Mouse (Mus musculus): ENCODE measurements at regions not wholly inside any gene's neighbourhood (a gene's known extent, or its start where the extent isn't known, plus 50 kb on each side); places are given as distances from the start of the nearest gene placed in this dataset.

DNA sequence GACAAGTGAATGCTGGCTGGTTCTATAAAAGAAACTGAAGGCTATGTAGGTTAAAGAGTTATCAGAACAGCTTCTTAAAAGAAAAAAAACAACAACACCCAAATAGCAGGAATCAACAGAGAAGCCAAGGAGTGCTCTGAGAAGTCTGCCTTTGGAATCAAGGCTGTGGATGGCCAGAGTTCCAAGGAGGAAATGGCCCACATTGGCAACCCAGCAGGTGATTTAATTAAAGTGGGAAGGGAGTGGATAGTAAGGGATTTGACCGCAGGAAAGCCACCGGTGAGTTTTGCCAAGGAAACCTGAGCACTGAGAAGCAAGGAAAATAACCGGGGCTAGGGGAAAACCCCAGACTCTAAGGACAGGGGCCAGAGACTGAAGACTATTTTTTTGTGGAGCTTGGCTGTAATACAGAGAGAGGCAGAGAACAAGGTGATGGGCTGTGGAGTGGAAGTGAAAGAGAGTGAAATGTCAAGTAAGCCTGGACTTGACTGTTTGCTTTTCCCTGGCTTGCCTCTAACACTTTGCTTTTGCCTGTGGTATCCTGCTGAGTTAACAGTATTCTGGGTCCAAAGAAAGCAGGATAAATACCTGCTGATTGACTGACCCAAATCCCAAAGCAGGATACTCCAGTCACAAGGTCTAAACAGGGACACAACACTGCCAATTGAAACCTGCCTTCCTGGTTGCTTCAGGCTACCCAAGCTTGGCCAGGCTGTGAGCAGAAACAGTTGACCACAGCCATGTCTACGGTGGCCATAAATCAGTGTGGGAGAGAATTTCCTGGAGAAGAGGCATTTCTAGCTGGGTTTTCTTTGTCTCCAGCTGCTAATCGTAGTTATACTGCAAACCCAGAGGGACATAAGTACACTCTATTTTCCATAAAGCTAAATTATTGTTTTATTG lies 125.9 kb downstream of the Arrdc3 start:
- dilution Hi-C loops (cut with MboI; ENCODE audit: extremely low pct_ligation_motif_present, extremely low pct_unique_long_range_greater_than_20kb, low sequenced_read_pairs): no loop called here
- Histone ChIP-seq H3K9me3 (replicated peaks; ENCODE audit: low read length) (no peaks in the 10 kb centered on the region), H3K27me3 (replicated peaks) (no peaks in the 10 kb centered on the region), H3K9ac (ENCODE audit: insufficient read depth, low read depth) (no peak overlapping the region), H3K4me2 (ENCODE audit: insufficient read depth, low read depth, poor library complexity, severe bottlenecking) (no peak overlapping the region; the same call in 1 of the 2 replicates), H3K79me2 (replicated peaks; ENCODE audit: control insufficient read depth, extremely low read depth, insufficient read depth, poor library complexity, severe bottlenecking) (no peaks in the 10 kb centered on the region), H3K27ac (ENCODE audit: insufficient read depth, low read depth) (no peak overlapping the region), H3K4me1 (ENCODE audit: control insufficient read depth in 1 of 2, insufficient read depth in 2 of 2) (peaks cover 4 to 6% of the 10 kb centered on the region in 2 experiments), H3K4me3 (replicated peaks in 1 of 3; ENCODE audit: low read depth in 2 of 3, low read length in 2 of 3, poor library complexity in 1 of 3) (no peak overlapping the region), H3K36me3 (replicated peaks in 1 of 2; ENCODE audit: control insufficient read depth in 1 of 2, insufficient read depth in 1 of 2, low read length in 1 of 2) (no peaks in the 10 kb centered on the region)
- no peak for DNase-seq (ENCODE audit: extremely low read depth)
- TF ChIP-seq IRF4 (IDR thresholded peaks at IDR 0.05; ENCODE audit: low read depth, low read length): no peak
- TF ChIP-seq ZC3H11A (IDR thresholded peaks at IDR 0.05; ENCODE audit: low read depth, low read length): no peak
- TF ChIP-seq TBP (conservative IDR thresholded peaks at IDR 0.05; ENCODE audit: low read depth, low read length): no peak
- 0 out of 2 replicates have a peak, but pooled peaks have one; percentile 19 for TF ChIP-seq EP300 (IDR thresholded peaks at IDR 0.05; ENCODE audit: low read length)
- 0 out of 2 replicates have a peak, but pooled peaks have one; percentile 10 for TF ChIP-seq MAFK (IDR thresholded peaks at IDR 0.05; ENCODE audit: insufficient replicate concordance, low read length)
- in situ Hi-C loops (cut with MboI; ENCODE audit: low pct_ligation_motif_present, low pct_unique_long_range_greater_than_20kb, low sequenced_read_pairs): no loop called here

DNA sequence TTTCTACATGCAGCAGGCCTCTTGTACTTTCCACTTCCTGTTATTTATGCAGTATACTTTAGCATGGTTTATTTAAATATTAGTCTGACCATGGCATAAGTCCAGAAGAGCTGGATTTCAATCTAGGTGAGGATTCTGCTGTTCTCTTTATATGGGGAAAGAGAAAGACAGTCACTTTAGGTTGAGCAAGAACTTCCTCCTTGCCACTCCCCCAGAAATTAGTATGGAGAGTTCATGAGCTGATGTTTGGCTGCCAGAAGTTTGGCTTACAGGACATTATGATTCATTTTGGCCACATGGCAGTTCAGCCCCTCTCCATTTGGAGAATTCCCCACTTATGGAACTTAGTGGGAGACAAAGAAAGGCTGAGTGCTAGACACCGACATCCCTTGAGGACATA lies 130.8 kb downstream of the Arrdc3 start:
- dilution Hi-C loops (cut with MboI; ENCODE audit: extremely low pct_ligation_motif_present, extremely low pct_unique_long_range_greater_than_20kb, low sequenced_read_pairs) (no loop called here), in situ Hi-C loops (cut with MboI; ENCODE audit: low pct_ligation_motif_present, low pct_unique_long_range_greater_than_20kb, low sequenced_read_pairs) (no loop called here)
- Histone ChIP-seq H3K4me2 (ENCODE audit: insufficient read depth, low read depth, poor library complexity, severe bottlenecking) (no peak overlapping the region), H3K27me3 (replicated peaks) (no peaks in the 10 kb centered on the region), H3K36me3 (replicated peaks in 1 of 2; ENCODE audit: control insufficient read depth in 1 of 2, insufficient read depth in 1 of 2, low read length in 1 of 2) (no peaks in the 10 kb centered on the region), H3K4me1 (ENCODE audit: control insufficient read depth in 1 of 2, insufficient read depth in 2 of 2) (peaks cover 4 to 6% of the 10 kb centered on the region in 2 experiments), H3K9ac (ENCODE audit: insufficient read depth, low read depth) (no peak overlapping the region), H3K27ac (ENCODE audit: insufficient read depth, low read depth) (no peak overlapping the region), H3K9me3 (replicated peaks; ENCODE audit: low read length) (no peaks in the 10 kb centered on the region), H3K4me3 (replicated peaks in 1 of 3; ENCODE audit: low read depth in 2 of 3, low read length in 2 of 3, poor library complexity in 1 of 3) (no peak overlapping the region), H3K79me2 (replicated peaks; ENCODE audit: control insufficient read depth, extremely low read depth, insufficient read depth, poor library complexity, severe bottlenecking) (no peaks in the 10 kb centered on the region)
- no peak for DNase-seq (ENCODE audit: extremely low read depth)
- no peak for TF ChIP-seq MEF2A (IDR thresholded peaks at IDR 0.05; ENCODE audit: borderline replicate concordance, low read depth, low read length)
- no peak for TF ChIP-seq GABPA (IDR thresholded peaks at IDR 0.05; ENCODE audit: insufficient replicate concordance, low read depth, low read length)
- no peak for TF ChIP-seq USF1 (IDR thresholded peaks at IDR 0.05; ENCODE audit: low read depth, low read length)
- TF ChIP-seq EP300 (IDR thresholded peaks at IDR 0.05; ENCODE audit: low read length): no peak
- TF ChIP-seq CHD2 (IDR thresholded peaks at IDR 0.05; ENCODE audit: low read length): no peak
- TF ChIP-seq CTCF (conservative IDR thresholded peaks at IDR 0.05 in 1 of 2, IDR thresholded peaks at IDR 0.05 in 1 of 2; ENCODE audit: low read depth in 2 of 2, low read length in 2 of 2): no peak
- TF ChIP-seq RCOR1 (conservative IDR thresholded peaks at IDR 0.05; ENCODE audit: low read depth, low read length): no peak
- no peak for TF ChIP-seq ZC3H11A (IDR thresholded peaks at IDR 0.05; ENCODE audit: low read depth, low read length)
- no peak for TF ChIP-seq UBTF (IDR thresholded peaks at IDR 0.05; ENCODE audit: low read depth, low read length)
- TF ChIP-seq KAT2A (IDR thresholded peaks at IDR 0.05; ENCODE audit: insufficient replicate concordance, low read length): no peak
- no peak for TF ChIP-seq MAX (IDR thresholded peaks at IDR 0.05; ENCODE audit: low read length)
- no peak for TF ChIP-seq POLR2A (IDR thresholded peaks at IDR 0.05; ENCODE audit: low read depth, low read length)
- TF ChIP-seq IRF4 (IDR thresholded peaks at IDR 0.05; ENCODE audit: low read depth, low read length): no peak

Data from CH12.LX (cell line).